In the genomic region with DNA sequence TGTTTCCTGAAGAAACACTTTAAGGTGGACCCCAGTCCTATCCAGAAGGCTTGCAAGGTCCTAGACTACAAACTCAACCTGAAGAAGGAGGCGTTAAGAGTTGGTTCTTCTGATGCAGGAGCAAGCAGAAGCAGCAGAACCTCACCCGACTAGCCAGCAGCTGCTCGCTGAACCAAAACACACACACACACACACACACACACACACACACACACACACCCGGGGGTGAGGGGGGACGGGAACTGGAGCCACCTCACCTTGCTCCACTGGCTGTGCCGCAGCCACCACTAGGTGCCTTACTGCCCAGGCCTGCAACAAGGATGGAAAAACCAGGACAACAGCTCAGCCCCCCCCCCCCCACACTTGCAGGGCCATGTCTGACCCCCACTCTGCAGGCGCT, we compare ENCODE assay signal across 18 mouse cellular contexts.
"Had no signal": no experiment of that assay in that cellular context is flagged by ENCODE, and none has a peak within 500 bp of the region (broad histone marks: within the 10 kb centered on the region; RNA-seq: fewer than 3 reads in every experiment).

No protein-coding gene starts in this region.

- H3K9me3 ChIP-seq: liver, embryonic 13.5 days; midbrain, embryonic 12.5 days; midbrain, embryonic 15.5 days; neural tube, embryonic 12.5 days; neural tube, embryonic 15.5 days had no signal

- DNase-seq: kidney, adult 2 months; layer of hippocampus, postnatal 36 days; liver, embryonic 13.5 days; lung, adult 2 months; lung, postnatal 14 days; lung, postnatal 4 days; retina, postnatal 1 day; right cerebral cortex, postnatal 25 days; thymus, adult 2 months; thymus, postnatal 14 days; thymus, postnatal 4 days had no signal

- ATAC-seq: intestine, embryonic 16.5 days; midbrain, embryonic 15.5 days had no signal

- H3K4me3 ChIP-seq: left cerebral cortex, adult 2 months; liver, embryonic 13.5 days; midbrain, embryonic 12.5 days; midbrain, embryonic 15.5 days; neural tube, embryonic 12.5 days; neural tube, embryonic 15.5 days had no signal

- H3K27me3 ChIP-seq: liver, embryonic 13.5 days; midbrain, embryonic 12.5 days; midbrain, embryonic 15.5 days; neural tube, embryonic 12.5 days; neural tube, embryonic 15.5 days had no signal

- H3K27ac ChIP-seq: left cerebral cortex, adult 2 months; liver, embryonic 13.5 days; midbrain, embryonic 12.5 days; midbrain, embryonic 15.5 days; neural tube, embryonic 12.5 days; neural tube, embryonic 15.5 days; stomach, postnatal 0 days had no signal

- H3K4me1 ChIP-seq: midbrain, embryonic 12.5 days; midbrain, embryonic 15.5 days; neural tube, embryonic 12.5 days; neural tube, embryonic 15.5 days had no signal

- H3K36me3 ChIP-seq: liver, embryonic 13.5 days; midbrain, embryonic 12.5 days; midbrain, embryonic 15.5 days; neural tube, embryonic 12.5 days; neural tube, embryonic 15.5 days had no signal

- H3K4me2 ChIP-seq: liver, embryonic 13.5 days; midbrain, embryonic 12.5 days; midbrain, embryonic 15.5 days; neural tube, embryonic 12.5 days; neural tube, embryonic 15.5 days had no signal

- H3K9ac ChIP-seq: liver, embryonic 13.5 days; midbrain, embryonic 12.5 days; midbrain, embryonic 15.5 days; neural tube, embryonic 12.5 days; neural tube, embryonic 15.5 days had no signal
